Mouse (Mus musculus): ENCODE measurements around the gene Sc5d. TPM values are rescaled to one million over a fixed set of nuclear protein-coding genes. Genes with fewer than 3 reads are reported as not detected.

Sc5d gene
- polyA plus RNA-seq, 1 experiment from 2014 or later, result 36.0 TPM

DNA sequence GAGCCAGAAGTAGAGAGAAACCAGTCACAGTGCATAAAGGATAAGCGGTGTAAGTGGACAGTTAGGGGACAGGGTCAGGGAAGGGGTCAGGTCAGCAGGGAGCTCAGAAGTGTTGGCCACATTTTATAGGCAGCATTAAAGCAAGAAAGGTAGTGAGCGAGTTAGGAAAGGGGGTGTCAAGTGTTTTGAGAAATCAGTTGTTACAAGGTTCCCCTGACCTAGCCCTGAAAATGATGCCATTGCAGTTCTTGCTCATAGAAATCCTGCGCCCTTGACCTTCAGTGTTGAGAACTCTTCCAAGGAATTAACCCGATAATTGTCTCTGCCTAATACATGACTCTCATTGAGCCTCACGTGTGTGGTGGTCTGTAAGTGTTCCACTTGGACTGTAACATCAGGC is 6.0 kb upstream of the Sc5d start:
- no peak overlapping the region for H3K27ac ChIP-seq
- no peaks in the 10 kb centered on the region for H3K4me1 ChIP-seq (replicated peaks; ENCODE audit: insufficient read depth, low read length)
- H3K4me3 ChIP-seq (replicated peaks; ENCODE audit: low read depth, low read length), result no peak overlapping the region
- ATAC-seq (replicated peaks; ENCODE audit: low FRiP score, low read depth), result no peak
- H3K36me3 ChIP-seq (ENCODE audit: insufficient read depth, low read length), result no peaks in the 10 kb centered on the region
- H3K9me3 ChIP-seq (replicated peaks; ENCODE audit: low read length), result no peaks in the 10 kb centered on the region
- H3K9ac ChIP-seq (ENCODE audit: low read depth, low read length), result no peak overlapping the region
- no peak for DNase-seq (ENCODE audit: low spot score)
- WGBS, result 76% methylated on average over 5 of the region's 5 CpGs
- TF ChIP-seq CTCF (IDR thresholded peaks at IDR 0.05; ENCODE audit: low read depth), result no peak
- H3K27me3 ChIP-seq (ENCODE audit: insufficient read depth, low read length), result no peaks in the 10 kb centered on the region
- no peak overlapping the region for H3K4me2 ChIP-seq (ENCODE audit: low read length)

DNA sequence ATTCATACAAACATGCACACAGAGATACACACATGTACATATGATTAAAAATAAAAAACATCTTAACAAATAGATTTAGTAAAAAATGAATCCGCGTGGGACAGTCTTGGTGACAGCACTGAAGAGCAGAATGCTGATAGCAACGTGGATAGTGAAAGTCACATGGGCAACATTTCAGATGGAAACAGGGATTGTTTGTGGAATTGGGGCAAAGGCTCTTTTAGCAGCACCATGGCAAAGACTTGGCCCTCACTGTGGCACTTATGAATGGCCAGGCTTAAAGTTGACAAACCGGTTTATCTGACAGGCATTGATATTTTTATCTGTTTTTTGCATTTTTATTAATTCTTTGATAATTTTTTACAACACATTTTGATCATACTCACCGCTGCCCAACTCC is 4.3 kb upstream of the Sc5d start:
- H3K4me3 ChIP-seq (replicated peaks; ENCODE audit: low read depth, low read length), result no peak overlapping the region
- H3K9ac ChIP-seq (ENCODE audit: low read depth, low read length), result no peak overlapping the region
- no peaks in the 10 kb centered on the region for H3K36me3 ChIP-seq (ENCODE audit: insufficient read depth, low read length)
- 80% methylated on average over 5 of the region's 5 CpGs for WGBS
- no peak overlapping the region for H3K4me2 ChIP-seq (ENCODE audit: low read length)
- no peaks in the 10 kb centered on the region for H3K9me3 ChIP-seq (replicated peaks; ENCODE audit: low read length)
- H3K4me1 ChIP-seq (replicated peaks; ENCODE audit: insufficient read depth, low read length), result 0 out of 2 replicates have a peak, but pooled peaks cover 1% of the 10 kb centered on the region
- TF ChIP-seq CTCF (IDR thresholded peaks at IDR 0.05; ENCODE audit: low read depth), result no peak
- ATAC-seq (replicated peaks; ENCODE audit: low FRiP score, low read depth) (no peak), DNase-seq (ENCODE audit: low spot score) (no peak)
- no peaks in the 10 kb centered on the region for H3K27me3 ChIP-seq (ENCODE audit: insufficient read depth, low read length)
- H3K27ac ChIP-seq, result no peak overlapping the region

DNA sequence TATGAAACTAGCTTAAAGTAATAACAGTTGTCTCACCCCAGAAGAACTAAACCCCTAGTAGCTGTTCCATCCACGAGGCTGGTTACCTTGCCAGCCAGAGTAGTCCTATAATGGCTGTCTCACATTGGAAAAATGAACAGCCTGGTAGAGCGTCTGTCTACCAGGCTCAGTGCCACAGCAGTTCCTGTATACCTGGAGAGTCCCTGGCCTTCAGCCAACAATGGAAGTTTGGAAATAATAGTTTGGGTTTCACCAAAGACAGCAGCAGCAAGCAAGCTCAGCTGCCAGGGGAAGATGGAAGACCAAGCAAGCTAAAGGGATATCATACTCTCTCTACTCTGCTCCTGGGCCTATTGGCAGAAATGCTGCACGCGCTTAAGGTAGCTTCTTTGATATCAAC is 1.3 kb upstream of the Sc5d start:
- ATAC-seq (replicated peaks; ENCODE audit: low FRiP score, low read depth), result no peak
- Histone ChIP-seq H3K36me3 (ENCODE audit: insufficient read depth, low read length) (no peaks in the 10 kb centered on the region), H3K4me3 (replicated peaks; ENCODE audit: low read depth, low read length) (no peak overlapping the region), H3K9ac (ENCODE audit: low read depth, low read length) (no peak overlapping the region), H3K9me3 (replicated peaks; ENCODE audit: low read length) (no peaks in the 10 kb centered on the region), H3K27ac (no peak overlapping the region), H3K4me1 (replicated peaks; ENCODE audit: insufficient read depth, low read length) (0 out of 2 replicates have a peak, but pooled peaks cover 4% of the 10 kb centered on the region), H3K4me2 (ENCODE audit: low read length) (no peak overlapping the region), H3K27me3 (ENCODE audit: insufficient read depth, low read length) (no peaks in the 10 kb centered on the region)
- 93% methylated on average over 4 of the region's 4 CpGs for WGBS
- DNase-seq (ENCODE audit: low spot score), result no peak
- no peak for TF ChIP-seq CTCF (IDR thresholded peaks at IDR 0.05; ENCODE audit: low read depth)

DNA sequence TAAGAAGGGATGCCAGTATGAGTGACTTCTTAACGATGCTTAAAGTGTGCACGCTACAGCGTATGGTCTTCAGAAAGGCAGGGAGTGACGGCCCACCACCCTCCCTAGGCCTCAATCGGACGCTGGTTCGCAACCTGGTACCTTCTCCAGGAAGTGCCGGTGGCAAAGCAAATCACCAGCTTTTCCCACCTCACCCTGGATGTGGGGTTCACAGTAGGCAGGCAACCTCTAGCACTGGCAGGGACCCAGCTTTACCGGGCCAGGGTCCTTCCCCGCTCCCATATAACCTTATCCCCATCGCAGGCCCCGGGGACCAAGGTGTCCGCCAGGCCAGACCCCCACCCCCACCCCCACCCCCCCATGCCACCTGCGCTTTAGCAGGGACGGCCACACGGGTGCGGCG is 346 bp downstream of the Sc5d start:
- H3K4me3 ChIP-seq (replicated peaks; ENCODE audit: low read depth, low read length), result peak overlapping the region; percentile 76
- under 1% methylated on average over 18 of the region's 18 CpGs for WGBS
- no peak for TF ChIP-seq CTCF (IDR thresholded peaks at IDR 0.05; ENCODE audit: low read depth)
- H3K9ac ChIP-seq (ENCODE audit: low read depth, low read length), result peak overlapping the region; percentile 73
- DNase-seq (ENCODE audit: low spot score), result peak; percentile 24
- no peak; the same call in 1 of the 2 replicates for ATAC-seq (replicated peaks; ENCODE audit: low FRiP score, low read depth)
- H3K27me3 ChIP-seq (ENCODE audit: insufficient read depth, low read length), result no peaks in the 10 kb centered on the region
- 0 out of 2 replicates have a peak, but pooled peaks cover 5% of the 10 kb centered on the region for H3K36me3 ChIP-seq (ENCODE audit: insufficient read depth, low read length)
- no peaks in the 10 kb centered on the region for H3K9me3 ChIP-seq (replicated peaks; ENCODE audit: low read length)
- 0 out of 2 replicates have a peak overlapping the region, but pooled peaks have one; percentile 21 for H3K27ac ChIP-seq
- peak overlapping the region; percentile 88 for H3K4me2 ChIP-seq (ENCODE audit: low read length)
- 0 out of 2 replicates have a peak, but pooled peaks cover 4% of the 10 kb centered on the region for H3K4me1 ChIP-seq (replicated peaks; ENCODE audit: insufficient read depth, low read length)

DNA sequence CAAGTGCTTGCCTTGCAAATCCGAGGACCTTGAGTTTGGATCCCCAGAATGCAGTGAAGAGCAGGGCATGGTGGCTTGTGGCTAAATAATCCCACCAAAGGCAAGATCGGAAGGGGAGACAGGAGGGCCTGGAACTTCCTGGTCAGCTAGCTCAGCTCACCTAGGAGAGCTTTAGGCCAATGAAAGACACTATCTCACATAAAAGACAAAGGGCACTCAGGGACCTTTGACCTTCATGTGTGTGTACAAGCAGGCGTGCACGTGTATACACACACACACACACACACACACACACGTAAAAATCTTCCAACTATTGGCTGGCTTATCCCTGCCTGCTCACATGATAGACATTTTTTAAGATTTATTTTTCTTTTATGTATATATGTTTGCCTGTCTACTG is 3.6 kb downstream of the Sc5d start:
- Histone ChIP-seq H3K4me3 (replicated peaks; ENCODE audit: low read depth, low read length) (no peak overlapping the region), H3K4me1 (replicated peaks; ENCODE audit: insufficient read depth, low read length) (0 out of 2 replicates have a peak, but pooled peaks cover 4% of the 10 kb centered on the region), H3K4me2 (ENCODE audit: low read length) (no peak overlapping the region), H3K36me3 (ENCODE audit: insufficient read depth, low read length) (peaks cover 28% of the 10 kb centered on the region), H3K9ac (ENCODE audit: low read depth, low read length) (no peak overlapping the region), H3K27me3 (ENCODE audit: insufficient read depth, low read length) (no peaks in the 10 kb centered on the region), H3K9me3 (replicated peaks; ENCODE audit: low read length) (no peaks in the 10 kb centered on the region), H3K27ac (no peak overlapping the region)
- TF ChIP-seq CTCF (IDR thresholded peaks at IDR 0.05; ENCODE audit: low read depth), result no peak
- DNase-seq (ENCODE audit: low spot score) (no peak), ATAC-seq (replicated peaks; ENCODE audit: low FRiP score, low read depth) (no peak)
- 90% methylated on average over 5 of the region's 5 CpGs for WGBS

DNA sequence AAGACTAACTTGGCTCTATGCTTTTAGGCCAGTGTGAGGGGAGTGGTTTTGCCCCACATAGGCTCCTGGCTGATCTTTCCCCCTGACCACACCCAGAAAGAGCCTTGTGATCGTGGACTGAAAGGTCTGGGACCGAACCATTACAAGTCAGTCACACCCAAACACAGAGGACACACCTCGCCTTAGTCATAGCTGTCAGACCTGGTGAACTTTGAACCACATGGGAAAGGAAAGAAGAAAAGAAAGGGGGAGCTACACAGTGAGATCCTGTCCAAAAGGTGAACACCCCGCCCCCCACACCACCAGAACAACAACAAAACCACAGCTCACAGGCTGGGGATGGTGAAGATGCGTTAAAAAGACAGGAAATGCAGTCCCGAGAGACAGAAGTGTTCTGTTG is 14.9 kb downstream of the Sc5d start:
- ATAC-seq (replicated peaks; ENCODE audit: low FRiP score, low read depth) (no peak), DNase-seq (ENCODE audit: low spot score) (no peak)
- WGBS, result 69% methylated on average over 6 of the region's 6 CpGs
- Histone ChIP-seq H3K4me2 (ENCODE audit: low read length) (no peak overlapping the region), H3K4me3 (replicated peaks; ENCODE audit: low read depth, low read length) (no peak overlapping the region), H3K36me3 (ENCODE audit: insufficient read depth, low read length) (no peaks in the 10 kb centered on the region), H3K9ac (ENCODE audit: low read depth, low read length) (no peak overlapping the region), H3K27ac (no peak overlapping the region), H3K4me1 (replicated peaks; ENCODE audit: insufficient read depth, low read length) (no peaks in the 10 kb centered on the region), H3K9me3 (replicated peaks; ENCODE audit: low read length) (no peaks in the 10 kb centered on the region), H3K27me3 (ENCODE audit: insufficient read depth, low read length) (no peaks in the 10 kb centered on the region)
- TF ChIP-seq CTCF (IDR thresholded peaks at IDR 0.05; ENCODE audit: low read depth), result no peak

DNA sequence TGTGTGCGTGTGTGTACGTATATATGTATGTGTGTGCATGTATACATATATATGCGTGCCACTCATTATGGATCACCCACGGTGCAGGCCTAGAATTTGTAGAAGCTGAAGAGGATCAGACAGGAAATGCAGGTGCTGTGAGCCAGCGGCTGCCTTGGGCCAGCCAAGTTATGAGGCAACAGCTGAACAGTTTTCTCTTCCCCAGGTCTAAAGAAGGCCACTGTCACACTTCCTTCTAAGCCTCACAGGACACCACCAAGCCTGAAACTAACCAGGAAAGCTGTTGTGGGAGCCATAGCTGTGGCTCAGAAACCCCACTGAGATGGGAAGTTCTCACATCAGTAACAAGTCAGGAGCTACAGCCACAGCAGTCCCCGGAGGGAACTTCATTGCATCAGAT is 17.4 kb downstream of the Sc5d start:
- no peak overlapping the region for H3K4me2 ChIP-seq (ENCODE audit: low read length)
- no peak for DNase-seq (ENCODE audit: low spot score)
- no peak for TF ChIP-seq CTCF (IDR thresholded peaks at IDR 0.05; ENCODE audit: low read depth)
- no peak for ATAC-seq (replicated peaks; ENCODE audit: low FRiP score, low read depth)
- no peaks in the 10 kb centered on the region for H3K9me3 ChIP-seq (replicated peaks; ENCODE audit: low read length)
- H3K4me1 ChIP-seq (replicated peaks; ENCODE audit: insufficient read depth, low read length), result no peaks in the 10 kb centered on the region
- H3K27ac ChIP-seq, result no peak overlapping the region
- 88% methylated on average over 6 of the region's 6 CpGs for WGBS
- no peaks in the 10 kb centered on the region for H3K27me3 ChIP-seq (ENCODE audit: insufficient read depth, low read length)
- H3K36me3 ChIP-seq (ENCODE audit: insufficient read depth, low read length), result no peaks in the 10 kb centered on the region
- no peak overlapping the region for H3K9ac ChIP-seq (ENCODE audit: low read depth, low read length)
- H3K4me3 ChIP-seq (replicated peaks; ENCODE audit: low read depth, low read length), result no peak overlapping the region

Measured in kidney, postnatal 0 days (tissue).